Mouse (Mus musculus) G1E (cell line): Measurements from ENCODE around the gene Adprh.

Source experiments
- CTCF ChIP-seq: IDR thresholded peaks from 2 replicates; pipeline ENCODE4 v1.5.1; 2012; ENCODE audit warnings: low read depth, low read length, inconsistent platforms, mixed read lengths
- GATA1 ChIP-seq: IDR thresholded peaks from 2 replicates; pipeline ENCODE4 v1.6.1; 2012; ENCODE audit warnings: borderline replicate concordance, low read length, inconsistent platforms, mixed read lengths
- GATA2 ChIP-seq: IDR thresholded peaks from 2 replicates; pipeline ENCODE4 v1.6.1; 2012; ENCODE audit warnings: low read depth, low read length, inconsistent platforms, borderline replicate concordance
- POLR2AphosphoS5 ChIP-seq: IDR thresholded peaks from 2 replicates; pipeline ENCODE4 v1.6.1; 2012; ENCODE audit warnings: low read depth, low read length, inconsistent platforms; ENCODE audit not compliant: insufficient replicate concordance
- TAL1 ChIP-seq: conservative IDR thresholded peaks from 2 replicates; pipeline ENCODE4 v1.6.1; 2012; ENCODE audit warnings: low read depth, low read length, inconsistent platforms, mixed read lengths

GRCm38 (mm10) chr16:38463305-38463704, 10.8 kb upstream of the Adprh start:
- TF ChIP-seq CTCF (no peak), GATA1 (no peak), POLR2AphosphoS5 (no peak), TAL1 (no peak), GATA2 (no peak)
